Mouse (Mus musculus): ENCODE data around the gene Pomt1. TPM values are rescaled to one million over a fixed set of nuclear protein-coding genes. Genes with fewer than 3 reads are reported as not detected.
A peak's percentile ranks its signal among the peaks of the same experiment; 100 is the strongest.

Pomt1 gene
- polyA plus RNA-seq, 1 experiment from 2014 or later = 24.4 TPM

GRCm38 (mm10) chr2:32253352-32253751 is 17.0 kb downstream of the Pomt1 start:
- ATAC-seq (ENCODE audit: borderline replicate concordance, extremely low read depth, low FRiP score, low TSS enrichment) = no peak
- no peak overlapping the region for H3K9ac ChIP-seq
- H3K27me3 ChIP-seq = no peaks in the 10 kb centered on the region
- H3K36me3 ChIP-seq = peaks cover 63% of the 10 kb centered on the region
- no peaks in the 10 kb centered on the region for H3K9me3 ChIP-seq
- H3K4me3 ChIP-seq = no peak overlapping the region
- no peak overlapping the region for H3K27ac ChIP-seq
- H3K4me1 ChIP-seq = peaks cover 9% of the 10 kb centered on the region
- WGBS = 63% methylated on average over 1 of the region's 1 CpGs
- H3K4me2 ChIP-seq = no peak overlapping the region

DNA sequence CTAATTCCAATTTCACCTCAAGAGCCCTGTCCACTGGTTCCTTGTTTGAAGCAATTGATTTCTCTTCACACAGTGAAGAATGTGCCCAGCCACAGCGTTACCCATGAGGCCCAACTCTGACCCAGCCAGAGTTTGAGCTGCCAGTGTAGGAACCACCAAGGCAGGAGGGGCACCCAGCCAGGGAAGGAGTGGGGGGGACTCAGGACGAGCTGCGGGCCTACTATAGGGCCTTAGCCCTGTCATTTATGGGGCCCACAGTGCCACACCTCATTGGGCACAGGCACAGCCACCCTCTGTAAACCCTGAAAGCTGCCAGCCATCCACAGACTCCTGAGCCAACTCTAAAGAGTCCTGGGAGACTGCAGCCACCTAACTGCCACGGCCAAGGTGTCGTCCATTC is 18.2 kb downstream of the Pomt1 start:
- no peak overlapping the region for H3K9ac ChIP-seq
- H3K27me3 ChIP-seq = no peaks in the 10 kb centered on the region
- no peaks in the 10 kb centered on the region for H3K9me3 ChIP-seq
- H3K36me3 ChIP-seq = peaks cover 53% of the 10 kb centered on the region
- peaks cover 19% of the 10 kb centered on the region for H3K4me1 ChIP-seq
- WGBS = 73% methylated on average over 5 of the region's 5 CpGs
- no peak overlapping the region for H3K4me3 ChIP-seq
- no peak overlapping the region for H3K27ac ChIP-seq
- no peak overlapping the region for H3K4me2 ChIP-seq
- no peak for ATAC-seq (ENCODE audit: borderline replicate concordance, extremely low read depth, low FRiP score, low TSS enrichment)

DNA sequence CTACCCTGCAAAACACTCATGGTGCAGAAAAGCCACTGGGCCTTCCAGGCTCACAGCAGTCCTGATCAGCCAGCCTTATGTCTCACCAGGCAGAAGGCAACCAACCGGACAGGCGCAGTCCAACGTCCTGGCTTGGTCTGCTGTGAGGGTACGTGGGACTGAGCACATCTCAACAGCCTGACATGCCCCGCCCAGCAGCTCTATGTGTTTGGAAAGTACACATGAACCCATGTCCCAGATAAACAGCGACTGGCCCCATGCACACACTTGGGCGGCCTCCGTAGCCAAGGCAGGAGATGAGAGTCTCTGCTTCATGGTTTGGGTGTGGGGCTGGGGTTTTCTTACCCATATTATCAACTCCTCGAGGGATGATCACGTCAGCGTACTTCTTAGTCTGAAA is 19.9 kb downstream of the Pomt1 start:
- H3K36me3 ChIP-seq = peaks cover 45% of the 10 kb centered on the region
- H3K9me3 ChIP-seq = no peaks in the 10 kb centered on the region
- H3K4me1 ChIP-seq = peaks cover 19% of the 10 kb centered on the region
- H3K9ac ChIP-seq = no peak overlapping the region
- no peak overlapping the region for H3K4me3 ChIP-seq
- H3K27me3 ChIP-seq = no peaks in the 10 kb centered on the region
- WGBS = 83% methylated on average over 11 of the region's 11 CpGs
- H3K4me2 ChIP-seq = no peak overlapping the region
- no peak for ATAC-seq (ENCODE audit: borderline replicate concordance, extremely low read depth, low FRiP score, low TSS enrichment)
- H3K27ac ChIP-seq = no peak overlapping the region

DNA sequence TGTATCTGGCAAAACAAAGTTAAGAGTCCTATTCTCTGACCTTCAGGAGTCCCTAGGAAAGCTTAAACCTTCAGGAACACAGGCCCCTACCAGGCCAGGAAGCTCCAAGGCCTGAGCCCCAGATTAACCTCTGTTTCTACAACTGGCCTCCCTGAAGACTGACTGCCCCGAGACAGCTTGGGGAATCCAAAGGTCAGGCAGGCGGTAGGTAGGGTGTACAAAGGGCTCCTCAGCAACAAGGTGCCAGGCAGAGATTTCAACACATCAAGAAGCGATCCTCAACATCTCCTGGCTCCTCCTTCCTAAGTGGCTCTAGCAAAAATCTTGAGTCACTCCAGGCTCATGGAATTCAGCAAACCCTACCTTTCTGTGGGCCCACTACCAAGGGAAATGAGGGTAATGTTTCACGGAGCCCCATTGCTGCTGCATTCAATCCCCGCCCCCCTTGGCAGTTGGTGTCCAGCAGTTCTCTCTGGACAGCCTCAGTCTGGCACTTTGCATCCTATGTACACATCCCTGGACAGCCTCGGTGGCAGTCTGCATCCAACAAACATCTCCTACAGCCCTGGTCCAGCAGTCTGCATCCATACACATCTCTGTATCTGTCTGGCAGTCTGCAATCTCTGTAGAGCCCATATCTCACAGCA is 22.6 kb downstream of the Pomt1 start:
- no peak for ATAC-seq (ENCODE audit: borderline replicate concordance, extremely low read depth, low FRiP score, low TSS enrichment)
- no peak overlapping the region for H3K27ac ChIP-seq
- 41% methylated on average over 6 of the region's 6 CpGs for WGBS
- no peaks in the 10 kb centered on the region for H3K9me3 ChIP-seq
- peaks cover 27% of the 10 kb centered on the region for H3K36me3 ChIP-seq
- peak overlapping the region; percentile 87 for H3K9ac ChIP-seq
- no peaks in the 10 kb centered on the region for H3K27me3 ChIP-seq
- peak overlapping the region; percentile 80 for H3K4me3 ChIP-seq
- H3K4me2 ChIP-seq = peak overlapping the region; percentile 59
- H3K4me1 ChIP-seq = peaks cover 9% of the 10 kb centered on the region

GRCm38 (mm10) chr2:32259657-32260417 is 23.4 kb downstream of the Pomt1 start, which contains the start of gene Uck1:
Uck1 (minus strand) TSS chr2:32260159.
- WGBS = under 1% methylated on average over 59 of the region's 59 CpGs
- Histone ChIP-seq H3K9me3 (no peaks in the 10 kb centered on the region), H3K27me3 (no peaks in the 10 kb centered on the region), H3K4me2 (peak within 1 kb of the TSS; percentile 59), H3K36me3 (peaks cover 22% of the 10 kb centered on the region), H3K4me3 (peak within 1 kb of the TSS; percentile 80), H3K9ac (peak within 1 kb of the TSS; percentile 87), H3K4me1 (peaks cover 9% of the 10 kb centered on the region), H3K27ac (peak within 1 kb of the TSS; percentile 75)
- peak; percentile 89 for ATAC-seq (ENCODE audit: borderline replicate concordance, extremely low read depth, low FRiP score, low TSS enrichment)

DNA sequence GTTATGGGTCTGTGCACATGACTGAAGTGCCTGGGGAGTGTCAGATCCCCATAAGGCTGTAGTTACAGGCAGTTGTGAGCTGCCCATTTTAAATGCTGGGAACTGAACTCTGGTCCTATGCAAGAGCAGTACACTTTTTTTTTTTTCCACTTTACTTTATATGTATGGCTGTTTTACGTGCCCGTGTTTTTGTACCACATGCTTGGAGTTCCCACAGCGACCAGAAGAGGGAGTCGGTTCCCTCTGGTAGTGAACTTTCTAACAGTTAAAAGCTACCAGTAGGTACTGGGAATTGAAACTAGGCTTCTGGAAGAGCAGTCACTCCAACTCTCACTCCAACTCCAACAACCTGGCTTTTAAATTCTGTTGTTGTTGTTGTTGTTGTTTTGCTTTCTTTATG is 24.2 kb downstream of the Pomt1 start:
- 43% methylated on average over 4 of the region's 4 CpGs for WGBS
- ATAC-seq (ENCODE audit: borderline replicate concordance, extremely low read depth, low FRiP score, low TSS enrichment) = no peak
- Histone ChIP-seq H3K36me3 (peaks cover 22% of the 10 kb centered on the region), H3K27ac (no peak overlapping the region), H3K4me1 (peaks cover 9% of the 10 kb centered on the region), H3K4me2 (peak overlapping the region; percentile 59; the same call in 1 of the 2 replicates), H3K9ac (no peak overlapping the region), H3K27me3 (no peaks in the 10 kb centered on the region), H3K4me3 (no peak overlapping the region), H3K9me3 (no peaks in the 10 kb centered on the region)

GRCm38 (mm10) chr2:32275823-32276222 is 39.4 kb downstream of the Pomt1 start:
- Histone ChIP-seq H3K9ac (no peak overlapping the region), H3K27me3 (no peaks in the 10 kb centered on the region), H3K9me3 (no peaks in the 10 kb centered on the region), H3K36me3 (peaks cover 39% of the 10 kb centered on the region), H3K27ac (no peak overlapping the region), H3K4me1 (no peaks in the 10 kb centered on the region), H3K4me3 (no peak overlapping the region), H3K4me2 (no peak overlapping the region)
- ATAC-seq (ENCODE audit: borderline replicate concordance, extremely low read depth, low FRiP score, low TSS enrichment) = no peak
- WGBS = 81% methylated on average over 3 of the region's 3 CpGs

DNA sequence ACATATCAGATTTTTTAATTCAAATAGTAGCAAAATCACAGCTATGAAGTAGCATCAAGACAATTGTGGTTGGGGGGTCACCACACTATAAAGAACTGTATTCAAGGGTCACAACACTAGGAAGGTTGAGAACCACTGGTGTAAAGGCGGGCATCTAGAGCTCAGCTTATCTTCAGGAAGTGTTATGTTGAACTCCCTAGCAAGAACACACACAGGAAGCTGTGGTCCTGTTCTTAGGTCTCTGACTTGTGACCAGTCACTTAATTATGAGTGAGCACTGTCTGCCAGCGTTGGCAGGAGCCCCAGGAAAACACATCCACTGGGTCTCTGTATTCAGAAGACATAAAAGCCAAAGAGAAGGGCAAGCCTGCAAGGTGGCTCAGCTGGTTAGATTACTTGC is 45.9 kb downstream of the Pomt1 start:
- Histone ChIP-seq H3K27me3 (no peaks in the 10 kb centered on the region), H3K9me3 (no peaks in the 10 kb centered on the region), H3K36me3 (peaks cover 67% of the 10 kb centered on the region), H3K4me2 (no peak overlapping the region), H3K27ac (no peak overlapping the region), H3K4me3 (no peak overlapping the region), H3K4me1 (peaks cover 9% of the 10 kb centered on the region), H3K9ac (no peak overlapping the region)
- no peak for ATAC-seq (ENCODE audit: borderline replicate concordance, extremely low read depth, low FRiP score, low TSS enrichment)
- WGBS = 80% methylated on average over 2 of the region's 2 CpGs

GRCm38 (mm10) chr2:32282727-32283126 is 46.3 kb downstream of the Pomt1 start:
- Histone ChIP-seq H3K27me3 (no peaks in the 10 kb centered on the region), H3K27ac (no peak overlapping the region), H3K4me1 (peaks cover 9% of the 10 kb centered on the region), H3K4me3 (no peak overlapping the region), H3K4me2 (no peak overlapping the region), H3K9ac (no peak overlapping the region), H3K36me3 (peaks cover 63% of the 10 kb centered on the region), H3K9me3 (no peaks in the 10 kb centered on the region)
- ATAC-seq (ENCODE audit: borderline replicate concordance, extremely low read depth, low FRiP score, low TSS enrichment) = no peak
- 89% methylated on average over 1 of the region's 1 CpGs for WGBS

GRCm38 (mm10) chr2:32283986-32284385 is 47.6 kb downstream of the Pomt1 start:
- Histone ChIP-seq H3K4me2 (no peak overlapping the region), H3K27me3 (no peaks in the 10 kb centered on the region), H3K4me3 (no peak overlapping the region), H3K27ac (no peak overlapping the region), H3K4me1 (peaks cover 11% of the 10 kb centered on the region), H3K9ac (no peak overlapping the region), H3K9me3 (no peaks in the 10 kb centered on the region), H3K36me3 (peaks cover 50% of the 10 kb centered on the region)
- WGBS = 85% methylated on average over 3 of the region's 3 CpGs
- no peak for ATAC-seq (ENCODE audit: borderline replicate concordance, extremely low read depth, low FRiP score, low TSS enrichment)

- Histone ChIP-seq H3K27me3 (no peaks in the 10 kb centered on the region), H3K4me3 (peak within 1 kb of the TSS; percentile 84), H3K36me3 (peaks cover 22% of the 10 kb centered on the region), H3K4me1 (peaks cover 18% of the 10 kb centered on the region), H3K9ac (peak within 1 kb of the TSS; percentile 92), H3K4me2 (peak within 1 kb of the TSS; percentile 87), H3K27ac (peak within 1 kb of the TSS; percentile 68), H3K9me3 (no peaks in the 10 kb centered on the region)
- WGBS = under 1% methylated on average over 23 of the region's 23 CpGs
- ATAC-seq (ENCODE audit: borderline replicate concordance, extremely low read depth, low FRiP score, low TSS enrichment) = peak; percentile 7; the same call in 1 of the 2 replicates
Measured at GRCm38 (mm10) chr2:32287334-32287840, 51.0 kb downstream of the Pomt1 start, which contains the start of gene Golga2. Golga2 (plus strand) TSS chr2:32287384.

GRCm38 (mm10) chr2:32287923-32288367 is 51.6 kb downstream of the Pomt1 start, which contains the start of gene Swi5:
Swi5 (minus strand) TSS chr2:32288075.
- WGBS = under 1% methylated on average over 40 of the region's 41 CpGs
- H3K27me3 ChIP-seq = no peaks in the 10 kb centered on the region
- peak; percentile 99 for ATAC-seq (ENCODE audit: borderline replicate concordance, extremely low read depth, low FRiP score, low TSS enrichment)

More at GRCm38 (mm10) chr2:32287923-32288367, 51.6 kb downstream of the Pomt1 start, which contains the start of gene Swi5:
- H3K36me3 ChIP-seq = peaks cover 28% of the 10 kb centered on the region
- no peaks in the 10 kb centered on the region for H3K9me3 ChIP-seq
- peaks cover 18% of the 10 kb centered on the region for H3K4me1 ChIP-seq
- peak within 1 kb of the TSS; percentile 92 for H3K9ac ChIP-seq
- H3K4me2 ChIP-seq = peak within 1 kb of the TSS; percentile 87
- peak within 1 kb of the TSS; percentile 84 for H3K4me3 ChIP-seq
- H3K27ac ChIP-seq = peak within 1 kb of the TSS; percentile 68

Data from lung, embryonic 15.5 days (tissue).